Mouse (Mus musculus) stomach, postnatal 0 days (tissue): ENCODE results near the gene Plcb3.

ENCODE experiments used
- CTCF ChIP-seq: IDR thresholded peaks from 2 replicates; pipeline ENCODE4 v1.5.1; 2016; ENCODE audit warnings: antibody characterized with exemption, low read depth, mild to moderate bottlenecking, moderate library complexity
- EP300 ChIP-seq: optimal IDR thresholded peaks from 2 replicates; pipeline ENCODE3; 2016; ENCODE audit warnings: antibody characterized with exemption

- TF ChIP-seq CTCF (no peak), EP300 (no peak)
Measured at GRCm38 (mm10) chr19:6928080-6928479, 48.2 kb downstream of the Plcb3 start.
